Mouse (Mus musculus) lung, adult 2 months (tissue): ENCODE data around the gene Iqcf5. TPM values are rescaled to one million over a fixed set of nuclear protein-coding genes. Genes with fewer than 3 reads are reported as not detected.

Source experiments
- DNase-seq: peaks from one replicate; pipeline ENCODE4 v3.0.0; 2022
- H3K4me1 ChIP-seq: fragments of 200-500 bp; 2 replicates; pipeline ENCODE4 v1.6.1; 2011; ENCODE audit warnings: low read length; ENCODE audit not compliant: control insufficient read depth, insufficient read depth
- H3K4me3 ChIP-seq: fragments of 200-500 bp; replicated peaks from 2 replicates; pipeline ENCODE3; 2011; ENCODE audit warnings: low read depth, mild to moderate bottlenecking, control low read depth, low read length; ENCODE audit errors: extremely low read depth
- CTCF ChIP-seq: fragments of 200-500 bp; IDR thresholded peaks from 2 replicates; pipeline ENCODE4 v1.5.1; 2011; ENCODE audit warnings: mild to moderate bottlenecking, low read length, control low read depth; ENCODE audit not compliant: insufficient read depth
- POLR2A ChIP-seq: fragments of 200-500 bp; IDR thresholded peaks from 2 replicates; pipeline ENCODE4 v1.6.1; 2011; ENCODE audit warnings: low read depth, mild to moderate bottlenecking, control low read depth, low read length, borderline replicate concordance; ENCODE audit errors: extremely low read depth
- WGBS: fragments of 180-500 bp; shearing (Covaris S2); methylation state at CpG from one replicate; pipeline ENCODE4 v1.1.7; 2018; 5-methylcytosine and 5-hydroxymethylcytosine counted together
- polyA plus RNA-seq: library from polyadenylated mRNA; depleted of rRNA; stranded (reverse); fragments of >200 nt; gene quantifications from 2 replicates; pipeline ENCODE4 v1.2.3, GENCODE M21; 2012; rRNA removed

The Iqcf5 gene
- polyA plus RNA-seq, 1 experiment, result not detected

DNA sequence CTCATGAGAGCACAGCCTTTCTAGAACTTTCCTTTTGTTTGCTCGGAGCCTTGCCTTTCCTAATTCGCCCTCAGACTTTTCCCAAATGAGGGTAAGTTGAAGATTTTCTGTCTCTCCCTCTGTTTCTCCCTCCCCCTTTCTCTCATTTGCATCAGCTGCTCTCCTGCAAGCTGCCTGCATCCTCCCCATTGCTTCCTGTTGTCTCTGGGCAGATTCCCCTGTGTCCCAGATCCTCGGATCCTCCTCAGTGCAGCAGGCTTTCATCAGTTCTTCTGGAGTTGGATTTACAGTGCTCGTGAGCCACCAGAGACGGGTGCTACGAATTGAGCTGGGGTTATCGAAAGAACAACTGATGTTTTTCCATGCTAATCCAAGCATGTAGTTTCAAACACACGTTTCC, 49.7 kb downstream of the Iqcf5 start:
- no peak overlapping the region for H3K4me3 ChIP-seq
- TF ChIP-seq CTCF (no peak), POLR2A (no peak)
- no peaks in the 10 kb centered on the region for H3K4me1 ChIP-seq
- DNase-seq, result no peak
- 79% methylated on average over 8 of the region's 8 CpGs for WGBS

Other genes starting within 250 kb of the Iqcf5 start
- 5.7 and 7.9 TPM in 2 replicates for gene Poc1a, start 233.5 kb upstream of the Iqcf5 start, polyA plus RNA-seq
- gene Dusp7, start 145.9 kb upstream of the Iqcf5 start, polyA plus RNA-seq, result 223 and 262 TPM in 2 replicates
- 288 and 319 TPM in 2 replicates for gene Rpl29, start 85.1 kb upstream of the Iqcf5 start, polyA plus RNA-seq
- gene Acy1, start 76.3 kb upstream of the Iqcf5 start, polyA plus RNA-seq, result 6.5 and 10.0 TPM in 2 replicates
- 80.0 and 80.9 TPM in 2 replicates for gene Abhd14b, start 67.1 kb upstream of the Iqcf5 start, polyA plus RNA-seq
- gene Abhd14a, start 66.9 kb upstream of the Iqcf5 start, polyA plus RNA-seq, result 27.2 and 34.4 TPM in 2 replicates
- 68.5 and 70.7 TPM in 2 replicates for gene Pcbp4, start 61.3 kb upstream of the Iqcf5 start, polyA plus RNA-seq
- gene Gpr62, start 48.6 kb upstream of the Iqcf5 start, polyA plus RNA-seq, result 0.19 and 0.50 TPM in 2 replicates
- 27.4 and 29.2 TPM in 2 replicates for gene Rrp9, start 38.6 kb upstream of the Iqcf5 start, polyA plus RNA-seq
- gene Parp3, start 37.6 kb upstream of the Iqcf5 start, polyA plus RNA-seq, result 65.2 and 74.3 TPM in 2 replicates
- gene Iqcf1, start 14.6 kb upstream of the Iqcf5 start, polyA plus RNA-seq, result 0.30 TPM in 1 of 2 replicates, not detected in the other
- not detected in 2 replicates for gene Iqcf3, start 47.1 kb downstream of the Iqcf5 start, polyA plus RNA-seq
- gene Iqcf4, start 56.4 kb downstream of the Iqcf5 start, polyA plus RNA-seq, result not detected in 2 replicates
- not detected in 2 replicates for gene Iqcf6, start 112.0 kb downstream of the Iqcf5 start, polyA plus RNA-seq
- not detected in 2 replicates for gene Grm2, start 141.5 kb downstream of the Iqcf5 start, polyA plus RNA-seq
- gene Tex264, start 171.4 kb downstream of the Iqcf5 start, polyA plus RNA-seq, result 103 and 108 TPM in 2 replicates